Mouse (Mus musculus) lung, embryonic 16.5 days (tissue): ENCODE measurements around the gene Rrp9. TPM values are rescaled to one million over a fixed set of nuclear protein-coding genes. Genes with fewer than 3 reads are reported as not detected.

Source experiments
- ATAC-seq: fragments of 200-750 bp; cut with Nextera tagmentation; 2 replicates; pipeline ENCODE4 v1.8.0; 2017; ENCODE audit warnings: low read depth, mild to moderate bottlenecking, moderate library complexity
- H3K27ac ChIP-seq: fragments of 300-500 bp; sonication (generic); 2 replicates; pipeline ENCODE4 v1.5.1; 2014; ENCODE audit warnings: mild to moderate bottlenecking, control low read depth, low read length
- H3K27me3 ChIP-seq: fragments of 300-500 bp; sonication (generic); 2 replicates; pipeline ENCODE4 v1.6.1; 2014; ENCODE audit warnings: low read depth, low read length, mixed read lengths; ENCODE audit not compliant: control insufficient read depth, insufficient read depth
- H3K36me3 ChIP-seq: fragments of 300-500 bp; sonication (generic); 2 replicates; pipeline ENCODE4 v1.6.1; 2014; ENCODE audit warnings: low read length; ENCODE audit not compliant: control insufficient read depth, insufficient read depth
- H3K4me1 ChIP-seq: fragments of 300-500 bp; sonication (generic); replicated peaks from 2 replicates; pipeline ENCODE4 v1.6.1; 2014; ENCODE audit warnings: low read length, mixed read lengths; ENCODE audit not compliant: control insufficient read depth, insufficient read depth
- H3K4me2 ChIP-seq: fragments of 300-500 bp; sonication (generic); 2 replicates; pipeline ENCODE4 v1.6.1; 2014; ENCODE audit warnings: low read depth, low read length, control low read depth
- H3K4me3 ChIP-seq: fragments of 300-500 bp; sonication (generic); 2 replicates; pipeline ENCODE4 v1.5.1; 2014; ENCODE audit warnings: mild to moderate bottlenecking, low read length, control low read depth
- H3K9ac ChIP-seq: fragments of 300-500 bp; sonication (generic); 2 replicates; pipeline ENCODE4 v1.6.1; 2014; ENCODE audit warnings: low read length, control low read depth
- H3K9me3 ChIP-seq: fragments of 300-500 bp; sonication (generic); 2 replicates; pipeline ENCODE4 v1.6.1; 2016; ENCODE audit warnings: low read length; ENCODE audit not compliant: control insufficient read depth
- WGBS: fragments of 180-500 bp; shearing (Covaris S2); extraction: QIAGEN DNeasy Blood & Tissue Kit; methylation state at CpG from one replicate; pipeline ENCODE4 v1.1.7; 2014; 5-methylcytosine and 5-hydroxymethylcytosine counted together
- polyA plus RNA-seq: library from polyadenylated mRNA; unstranded; fragments of >200 nt; fragmentation: Nextera tagmentation; extraction: Ambion mirVana; gene quantifications from 2 replicates; pipeline ENCODE4 v1.2.1, GENCODE M21; 2015

The Rrp9 gene
- polyA plus RNA-seq, 1 experiment from 2014 or later = 39.8 TPM

DNA sequence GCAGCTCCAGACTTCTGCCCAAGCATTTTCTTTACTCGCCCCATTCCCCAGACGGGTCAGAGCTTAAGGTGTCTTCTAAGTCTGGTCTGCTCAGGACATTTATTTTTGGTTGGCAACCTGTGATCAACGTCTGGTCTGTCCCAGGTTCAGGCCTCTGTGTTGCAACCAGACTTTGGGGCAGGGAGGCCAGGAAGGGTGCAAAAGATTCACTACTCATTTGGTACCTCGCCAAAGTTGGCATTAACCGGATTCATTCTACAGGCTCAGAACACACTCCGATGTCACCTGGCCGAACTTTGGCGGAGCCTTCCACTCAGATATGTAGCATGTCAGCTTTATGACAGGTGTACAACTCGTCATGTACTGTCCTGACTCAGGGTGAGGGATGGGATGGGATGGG, 27.8 kb upstream of the Rrp9 start:
- 34% methylated on average over 9 of the region's 9 CpGs for WGBS
- Histone ChIP-seq H3K9ac (peak overlapping the region; percentile 1), H3K4me3 (peak overlapping the region; percentile 64), H3K27ac (peak overlapping the region; percentile 20), H3K27me3 (no peaks in the 10 kb centered on the region), H3K9me3 (no peaks in the 10 kb centered on the region), H3K36me3 (no peaks in the 10 kb centered on the region), H3K4me1 (peaks cover 37% of the 10 kb centered on the region), H3K4me2 (peak overlapping the region; percentile 85)
- 0 out of 2 replicates have a peak, but pooled peaks have one; percentile 2 for ATAC-seq

DNA sequence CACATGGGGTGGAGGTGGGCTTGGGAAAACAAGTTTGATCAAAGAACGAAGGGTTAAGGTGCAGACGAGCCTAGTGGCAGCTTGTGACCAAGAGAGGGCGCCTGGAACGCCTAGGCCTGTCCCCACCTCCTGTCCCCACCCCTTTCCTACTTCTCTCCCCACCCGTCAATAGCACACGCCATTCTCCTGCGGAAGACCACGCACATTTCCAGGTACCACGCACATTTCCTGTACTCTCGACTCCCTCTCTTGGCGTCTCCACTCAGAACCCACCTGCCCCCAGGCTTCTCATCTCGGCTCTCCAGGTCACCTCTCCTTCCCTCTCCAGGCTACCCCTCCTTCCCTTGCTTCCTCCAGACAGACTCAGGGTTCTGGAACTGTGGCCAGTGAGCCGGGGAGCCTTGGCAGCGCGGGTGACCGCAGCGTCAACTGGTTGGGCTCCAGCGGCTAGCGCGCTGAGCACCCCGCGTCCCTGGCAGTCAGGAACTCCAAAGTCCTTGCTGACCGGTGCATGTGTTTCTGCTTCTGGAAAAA, 27.2 kb upstream of the Rrp9 start:
- peaks cover 41% of the 10 kb centered on the region for H3K4me1 ChIP-seq

DNA sequence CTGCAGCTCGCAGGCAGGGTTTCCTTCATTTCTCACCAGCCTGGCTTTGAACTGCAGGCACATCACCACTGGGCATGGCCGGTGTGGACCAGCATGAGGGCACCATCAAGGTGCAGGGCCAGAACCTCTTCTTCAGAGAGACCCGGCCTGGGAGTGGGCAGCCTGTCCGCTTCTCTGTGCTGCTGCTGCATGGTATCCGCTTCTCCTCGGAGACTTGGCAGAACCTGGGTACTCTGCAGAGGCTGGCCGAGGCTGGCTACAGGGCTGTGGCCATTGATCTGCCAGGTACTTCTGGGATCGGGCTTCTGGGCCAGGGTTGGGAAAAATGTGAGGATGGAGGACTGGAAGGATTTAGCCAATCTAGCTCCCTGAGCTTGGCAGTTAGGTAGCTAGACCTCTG, 25.8 kb upstream of the Rrp9 start:
- Histone ChIP-seq H3K9ac (no peak overlapping the region), H3K27me3 (no peaks in the 10 kb centered on the region), H3K9me3 (no peaks in the 10 kb centered on the region), H3K4me1 (peaks cover 46% of the 10 kb centered on the region), H3K27ac (no peak overlapping the region; the same call in 1 of the 2 replicates), H3K4me3 (no peak overlapping the region), H3K4me2 (no peak overlapping the region), H3K36me3 (no peaks in the 10 kb centered on the region)
- ATAC-seq = no peak
- WGBS = 81% methylated on average over 8 of the region's 8 CpGs

More for the DNA sequence above, 27.2 kb upstream of the Rrp9 start:
- H3K27ac ChIP-seq = peak overlapping the region; percentile 7
- peak overlapping the region; percentile 47 for H3K4me3 ChIP-seq
- no peaks in the 10 kb centered on the region for H3K27me3 ChIP-seq
- peak overlapping the region; percentile 85 for H3K4me2 ChIP-seq
- no peaks in the 10 kb centered on the region for H3K9me3 ChIP-seq
- peak; percentile 64 for ATAC-seq
- H3K36me3 ChIP-seq = no peaks in the 10 kb centered on the region
- H3K9ac ChIP-seq = peak overlapping the region; percentile 55
- under 1% methylated on average over 23 of the region's 23 CpGs for WGBS

DNA sequence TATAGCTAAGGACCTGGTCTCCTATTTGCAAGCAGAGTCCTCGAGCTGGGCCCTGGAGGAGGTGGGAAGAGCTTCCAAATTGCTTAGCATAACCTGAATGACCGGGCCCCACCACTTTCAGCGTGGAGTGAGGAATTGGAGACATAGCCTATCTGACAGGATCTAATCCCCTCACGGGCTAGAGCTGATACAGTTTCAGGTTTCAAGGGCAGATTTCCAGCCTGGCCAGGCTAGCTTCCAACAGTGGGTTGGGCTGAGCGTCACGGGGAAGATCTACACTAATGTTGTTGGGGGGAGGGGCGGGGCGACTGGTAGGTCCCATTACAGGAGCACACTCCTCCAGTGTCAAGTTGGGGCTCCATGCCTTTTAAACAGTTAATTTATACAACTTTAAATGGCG, 25.1 kb upstream of the Rrp9 start:
- Histone ChIP-seq H3K27ac (peak overlapping the region; percentile 18), H3K4me1 (peaks cover 54% of the 10 kb centered on the region), H3K9ac (no peak overlapping the region; the same call in 1 of the 2 replicates), H3K4me3 (no peak overlapping the region), H3K36me3 (no peaks in the 10 kb centered on the region), H3K4me2 (no peak overlapping the region; the same call in 1 of the 2 replicates), H3K27me3 (no peaks in the 10 kb centered on the region), H3K9me3 (no peaks in the 10 kb centered on the region)
- WGBS = 7% methylated on average over 9 of the region's 9 CpGs
- ATAC-seq = 0 out of 2 replicates have a peak, but pooled peaks have one; percentile 8

DNA sequence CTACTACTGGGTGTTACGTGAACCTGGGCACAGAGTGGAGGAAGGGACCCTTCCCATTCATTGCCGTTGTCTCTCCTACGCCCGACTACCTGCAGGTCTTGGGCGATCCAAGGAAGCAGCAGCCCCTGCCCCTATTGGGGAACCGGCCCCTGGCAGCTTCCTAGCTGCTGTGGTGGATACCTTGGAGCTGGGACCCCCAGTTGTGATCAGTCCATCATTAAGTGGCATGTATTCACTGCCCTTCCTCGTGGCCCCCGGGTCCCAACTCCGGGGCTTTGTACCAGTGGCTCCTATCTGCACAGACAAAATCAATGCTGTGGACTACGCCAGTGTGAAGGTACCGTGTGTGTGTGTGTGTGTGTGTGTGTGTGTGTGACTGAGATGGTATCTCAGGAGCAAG, 24.5 kb upstream of the Rrp9 start:
- no peak overlapping the region for H3K27ac ChIP-seq
- WGBS = 61% methylated on average over 11 of the region's 11 CpGs
- H3K4me2 ChIP-seq = no peak overlapping the region

DNA sequence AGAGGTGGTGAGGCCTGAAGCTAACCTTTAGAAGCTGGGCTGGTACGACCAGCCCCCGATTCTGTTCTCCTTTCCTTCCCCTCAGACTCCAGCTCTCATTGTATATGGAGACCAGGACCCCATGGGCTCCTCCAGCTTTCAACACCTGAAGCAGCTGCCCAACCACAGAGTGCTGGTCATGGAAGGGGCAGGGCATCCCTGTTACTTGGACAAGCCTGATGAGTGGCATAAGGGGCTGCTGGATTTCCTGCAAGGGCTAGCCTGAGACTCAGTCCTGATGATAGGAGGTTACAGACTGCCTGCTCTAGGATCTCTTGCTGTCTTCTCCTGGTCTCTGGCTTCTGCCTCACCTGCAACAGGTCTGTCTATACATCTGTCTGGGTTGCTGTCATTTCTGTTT, 23.9 kb upstream of the Rrp9 start:
- Histone ChIP-seq H3K9ac (no peak overlapping the region), H3K9me3 (no peaks in the 10 kb centered on the region), H3K4me3 (no peak overlapping the region), H3K4me2 (no peak overlapping the region), H3K27me3 (no peaks in the 10 kb centered on the region), H3K4me1 (peaks cover 60% of the 10 kb centered on the region), H3K27ac (no peak overlapping the region), H3K36me3 (no peaks in the 10 kb centered on the region)
- ATAC-seq = no peak
- WGBS = 41% methylated on average over 2 of the region's 2 CpGs

More for the DNA sequence above, 24.5 kb upstream of the Rrp9 start:
- Histone ChIP-seq H3K9me3 (no peaks in the 10 kb centered on the region), H3K36me3 (no peaks in the 10 kb centered on the region), H3K4me1 (peaks cover 58% of the 10 kb centered on the region), H3K27me3 (no peaks in the 10 kb centered on the region), H3K9ac (no peak overlapping the region), H3K4me3 (no peak overlapping the region)
- ATAC-seq = no peak

DNA sequence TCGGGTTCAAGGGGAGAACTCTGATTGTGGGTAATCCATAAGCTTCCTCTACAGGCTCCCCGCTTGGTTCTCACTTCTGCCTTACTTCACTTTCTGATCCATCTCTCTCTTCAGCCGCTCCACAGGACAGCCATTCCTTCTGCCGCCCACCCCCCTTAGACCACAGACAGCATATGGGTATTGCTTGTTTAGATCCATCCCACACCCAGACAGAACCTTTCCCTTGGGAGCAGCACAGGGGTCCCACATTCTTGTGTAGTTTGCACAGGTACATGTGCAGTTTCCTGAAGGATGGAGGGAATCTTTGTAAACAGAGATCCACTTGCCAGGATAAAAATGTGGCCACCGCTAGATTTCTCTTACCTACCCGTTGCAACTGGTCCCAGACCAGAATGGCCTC, 23.4 kb upstream of the Rrp9 start:
- H3K4me3 ChIP-seq = no peak overlapping the region
- no peaks in the 10 kb centered on the region for H3K9me3 ChIP-seq
- H3K27ac ChIP-seq = no peak overlapping the region
- no peaks in the 10 kb centered on the region for H3K27me3 ChIP-seq
- ATAC-seq = no peak
- no peaks in the 10 kb centered on the region for H3K36me3 ChIP-seq
- peaks cover 62% of the 10 kb centered on the region for H3K4me1 ChIP-seq
- 47% methylated on average over 6 of the region's 6 CpGs for WGBS
- no peak overlapping the region for H3K4me2 ChIP-seq
- H3K9ac ChIP-seq = no peak overlapping the region

DNA sequence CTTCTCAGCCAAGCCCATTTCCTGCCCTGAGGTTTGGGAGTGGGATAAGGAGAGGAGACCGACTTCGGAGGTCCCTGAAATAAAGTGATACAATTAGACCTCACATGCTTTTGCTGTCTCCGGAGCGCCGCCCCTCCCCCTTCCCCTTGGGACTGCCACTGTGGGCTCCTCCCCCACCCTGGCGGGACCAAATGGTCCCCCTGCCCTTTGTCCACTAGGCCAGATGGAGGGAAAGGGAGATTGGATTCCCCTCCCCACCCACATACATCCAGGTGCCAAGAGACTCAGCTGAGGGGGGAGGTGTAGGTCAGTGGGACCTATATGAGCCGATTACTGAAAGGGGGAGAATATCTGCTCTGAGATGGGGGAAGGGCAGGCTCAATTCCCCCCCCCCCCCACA, 22.9 kb upstream of the Rrp9 start:
- WGBS = 4% methylated on average over 7 of the region's 7 CpGs
- Histone ChIP-seq H3K9me3 (no peaks in the 10 kb centered on the region), H3K4me2 (peak overlapping the region; percentile 88), H3K27me3 (no peaks in the 10 kb centered on the region), H3K36me3 (no peaks in the 10 kb centered on the region), H3K4me1 (peaks cover 59% of the 10 kb centered on the region), H3K4me3 (peak overlapping the region; percentile 70), H3K9ac (peak overlapping the region; percentile 75), H3K27ac (no peak overlapping the region)
- no peak for ATAC-seq

DNA sequence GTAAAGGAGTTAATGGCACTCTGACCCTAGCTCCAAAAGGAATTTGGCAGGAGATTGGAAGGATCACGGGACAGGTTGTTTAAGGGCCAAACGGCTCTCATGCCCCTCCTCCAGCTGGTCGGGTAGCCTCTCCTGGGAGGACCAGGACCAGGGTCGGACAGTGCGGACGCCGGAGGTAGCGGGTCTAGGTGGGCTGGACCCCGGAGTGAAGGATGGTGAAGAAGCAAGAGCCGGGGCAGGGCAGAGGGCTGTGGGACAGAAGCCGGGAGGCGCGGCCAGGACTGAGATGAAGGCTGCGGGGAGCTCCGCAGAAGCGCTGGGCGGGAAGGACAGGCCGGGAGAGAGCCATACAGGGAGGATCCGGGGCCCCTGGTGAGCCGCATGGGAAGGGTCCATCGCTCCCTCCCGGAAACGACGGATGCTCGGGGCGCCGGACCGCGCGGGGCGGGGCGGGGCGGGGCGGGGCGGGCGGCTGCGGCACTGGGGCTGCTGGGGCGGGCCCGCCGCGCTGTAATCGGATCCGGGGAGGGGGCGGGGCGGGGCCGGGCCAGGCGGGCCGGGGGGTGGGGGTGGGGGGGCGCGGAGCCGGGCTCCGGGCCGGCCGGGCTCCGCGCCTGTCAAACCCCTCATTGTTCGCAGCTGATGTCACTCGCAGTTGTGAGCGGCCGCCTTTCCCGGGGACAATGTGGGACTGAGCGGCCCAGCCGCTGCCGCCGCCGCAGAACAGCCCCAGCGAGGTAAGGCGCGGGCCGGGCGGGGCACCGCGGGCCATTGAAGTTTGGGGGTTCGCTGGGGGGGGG, 22.3 kb upstream of the Rrp9 start, which contains the start of gene Pcbp4:
Pcbp4 (plus strand) TSS at position 21 of the 800 bp plus-strand sequence.
- peak within 1 kb of the TSS; percentile 88 for H3K4me2 ChIP-seq
- H3K4me1 ChIP-seq = peaks cover 53% of the 10 kb centered on the region
- H3K27me3 ChIP-seq = no peaks in the 10 kb centered on the region
- whole genome bisulfite sequencing = under 1% methylated on average over 44 of the region's 74 CpGs
- peak within 1 kb of the TSS; percentile 82 for H3K9ac ChIP-seq
- H3K27ac ChIP-seq = peak within 1 kb of the TSS; percentile 83
- H3K4me3 ChIP-seq = peak within 1 kb of the TSS; percentile 70
- H3K9me3 ChIP-seq = no peaks in the 10 kb centered on the region
- ATAC-seq = peak; percentile 73
- no peaks in the 10 kb centered on the region for H3K36me3 ChIP-seq
